Mouse (Mus musculus) ES-Bruce4 (cell line): ENCODE data around the gene Nwd2. TPM values are rescaled to one million over a fixed set of nuclear protein-coding genes. Genes with fewer than 3 reads are reported as not detected.

Source experiments
- H3K27ac ChIP-seq: 2 replicates; pipeline ENCODE4 v1.5.1; 2012; ENCODE audit warnings: low read length, inconsistent platforms; ENCODE audit not compliant: insufficient read depth
- H3K27me3 ChIP-seq: 2 replicates; pipeline ENCODE4 v1.6.1; 2012; ENCODE audit warnings: mild to moderate bottlenecking, low read length, inconsistent platforms; ENCODE audit not compliant: control insufficient read depth, poor library complexity, insufficient read depth, severe bottlenecking
- H3K36me3 ChIP-seq: 2 replicates; pipeline ENCODE4 v1.6.1; 2012; ENCODE audit warnings: inconsistent platforms, mild to moderate bottlenecking, low read length, moderate library complexity; ENCODE audit not compliant: control insufficient read depth, poor library complexity, insufficient read depth, severe bottlenecking
- H3K4me1 ChIP-seq: one replicate; pipeline ENCODE4 v1.8.1; 2011; ENCODE audit warnings: low read length; ENCODE audit not compliant: control insufficient read depth, insufficient read depth
- H3K4me3 ChIP-seq: 2 replicates; pipeline ENCODE4 v1.5.1; 2011; ENCODE audit warnings: low read depth, mild to moderate bottlenecking, low read length
- H3K9ac ChIP-seq: 2 replicates; pipeline ENCODE4 v1.6.1; 2012; ENCODE audit warnings: low read depth, mild to moderate bottlenecking, inconsistent platforms; ENCODE audit not compliant: poor library complexity, severe bottlenecking
- H3K9me3 ChIP-seq: replicated peaks from 2 replicates; pipeline ENCODE4 v1.6.1; 2012; ENCODE audit warnings: mild to moderate bottlenecking, low read length, inconsistent platforms; ENCODE audit not compliant: control insufficient read depth, poor library complexity, insufficient read depth, severe bottlenecking
- CTCF ChIP-seq: IDR thresholded peaks from one replicate; pipeline ENCODE4 v1.8.1; 2011; ENCODE audit warnings: low read depth, low read length
- EP300 ChIP-seq: IDR thresholded peaks from 2 replicates; pipeline ENCODE4 v1.6.1; 2011; ENCODE audit warnings: low read depth, low read length; ENCODE audit not compliant: insufficient read depth
- POLR2A ChIP-seq: IDR thresholded peaks from one replicate; pipeline ENCODE4 v1.8.1; 2011; ENCODE audit warnings: low read length; ENCODE audit not compliant: insufficient read depth
- polyA plus RNA-seq: library from polyadenylated mRNA; stranded (reverse); fragments of >200 nt; gene quantifications from 2 replicates; pipeline ENCODE4 v1.2.4, GENCODE M21; 2011; ENCODE audit warnings: low read depth; ENCODE audit not compliant: missing spikeins, insufficient read depth, insufficient read length

The Nwd2 gene
- polyA plus RNA-seq, 1 experiment: not detected

GRCm38 (mm10) chr5:63634636-63635035, 14.3 kb upstream of the Nwd2 start:
- Histone ChIP-seq H3K27me3 (no peaks in the 10 kb centered on the region), H3K36me3 (no peaks in the 10 kb centered on the region), H3K4me3 (no peak overlapping the region), H3K9ac (no peak overlapping the region), H3K27ac (no peak overlapping the region), H3K4me1 (no peaks in the 10 kb centered on the region), H3K9me3 (no peaks in the 10 kb centered on the region)
- no peak for TF ChIP-seq EP300

GRCm38 (mm10) chr5:63648187-63648586, 715 bp upstream of the Nwd2 start:
- H3K9me3 ChIP-seq: no peaks in the 10 kb centered on the region
- no peaks in the 10 kb centered on the region for H3K4me1 ChIP-seq
- TF ChIP-seq POLR2A: no peak
- TF ChIP-seq CTCF: peak; percentile 16
- no peak overlapping the region for H3K27ac ChIP-seq
- no peaks in the 10 kb centered on the region for H3K36me3 ChIP-seq
- H3K9ac ChIP-seq: no peak overlapping the region
- H3K27me3 ChIP-seq: peaks cover 15% of the 10 kb centered on the region
- no peak overlapping the region for H3K4me3 ChIP-seq

DNA sequence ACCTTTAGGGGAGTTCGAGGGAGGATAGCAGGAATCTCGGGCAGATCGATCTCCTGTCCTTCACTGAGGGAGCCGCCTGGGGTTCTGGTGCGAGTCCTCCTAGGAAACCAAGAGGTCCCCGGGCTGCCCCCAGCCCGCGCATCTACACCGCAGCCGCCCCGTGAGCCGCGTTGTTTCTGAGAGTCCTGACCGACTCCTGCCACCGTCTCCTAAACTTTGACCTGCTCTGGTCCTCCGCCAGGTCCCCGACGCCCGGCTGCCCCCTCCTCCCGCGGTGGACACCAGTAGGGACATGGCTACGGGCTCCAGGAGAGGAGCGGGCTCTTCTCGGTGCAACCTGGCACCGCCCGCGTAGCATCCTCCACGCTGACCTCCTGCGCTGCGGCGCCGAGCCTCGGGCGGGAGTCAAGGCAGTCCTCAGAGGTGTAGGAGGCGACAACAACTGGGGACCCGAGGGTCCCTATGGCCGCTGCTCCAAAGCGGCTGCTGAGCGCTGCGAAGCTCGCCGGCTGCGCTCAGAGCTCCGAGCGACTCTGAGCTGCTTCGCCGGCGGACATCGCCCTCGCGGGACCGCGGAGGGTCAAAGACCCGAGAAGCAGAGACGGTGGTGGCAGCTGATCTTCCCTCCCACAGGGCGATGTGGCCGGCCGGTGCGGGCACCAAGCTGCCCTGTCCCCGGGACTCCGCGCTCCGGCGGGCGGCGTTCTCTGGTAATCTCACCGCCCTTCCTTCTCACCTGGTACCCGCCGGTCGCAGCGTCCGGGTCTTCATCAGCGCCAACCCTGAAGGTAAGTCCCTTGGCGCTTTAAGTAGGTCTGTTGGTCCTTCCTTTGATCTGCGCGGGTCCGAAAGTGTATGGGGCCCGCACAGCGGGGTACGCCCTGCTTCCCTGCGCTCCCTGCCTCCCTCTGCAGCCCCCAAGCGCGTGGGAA, 897 bp downstream of the Nwd2 start:
- H3K9me3 ChIP-seq: no peaks in the 10 kb centered on the region
- no peaks in the 10 kb centered on the region for H3K36me3 ChIP-seq
- no peaks in the 10 kb centered on the region for H3K4me1 ChIP-seq
- no peak overlapping the region for H3K27ac ChIP-seq
- H3K4me3 ChIP-seq: peak overlapping the region; percentile 48
- peaks cover 15% of the 10 kb centered on the region for H3K27me3 ChIP-seq
- peak overlapping the region; percentile 44 for H3K9ac ChIP-seq
- TF ChIP-seq EP300 (no peak), CTCF (no peak), POLR2A (no peak)

DNA sequence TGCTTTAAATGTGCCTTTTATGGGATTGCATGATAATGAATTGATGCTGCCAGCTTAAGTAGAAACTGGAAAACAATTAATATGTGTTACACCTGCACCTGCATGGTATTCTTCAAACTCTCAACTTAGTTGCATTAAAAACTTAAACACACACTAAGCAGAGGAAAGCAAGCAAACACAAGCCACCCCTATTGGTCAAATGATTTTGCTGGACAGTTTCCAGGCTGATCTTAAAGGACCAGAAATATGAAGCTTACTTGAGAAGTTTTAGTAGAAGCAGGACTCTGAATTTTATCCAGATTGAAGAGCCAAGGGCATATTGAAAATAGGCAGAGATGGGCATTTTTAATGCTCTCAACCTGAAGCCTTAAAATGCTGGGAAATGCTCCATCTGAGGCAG, 2.9 kb downstream of the Nwd2 start:
- Histone ChIP-seq H3K36me3 (no peaks in the 10 kb centered on the region), H3K4me1 (no peaks in the 10 kb centered on the region), H3K27me3 (peaks cover 15% of the 10 kb centered on the region), H3K27ac (no peak overlapping the region), H3K9me3 (no peaks in the 10 kb centered on the region), H3K4me3 (no peak overlapping the region), H3K9ac (no peak overlapping the region)
- TF ChIP-seq EP300 (no peak), POLR2A (no peak), CTCF (no peak)

DNA sequence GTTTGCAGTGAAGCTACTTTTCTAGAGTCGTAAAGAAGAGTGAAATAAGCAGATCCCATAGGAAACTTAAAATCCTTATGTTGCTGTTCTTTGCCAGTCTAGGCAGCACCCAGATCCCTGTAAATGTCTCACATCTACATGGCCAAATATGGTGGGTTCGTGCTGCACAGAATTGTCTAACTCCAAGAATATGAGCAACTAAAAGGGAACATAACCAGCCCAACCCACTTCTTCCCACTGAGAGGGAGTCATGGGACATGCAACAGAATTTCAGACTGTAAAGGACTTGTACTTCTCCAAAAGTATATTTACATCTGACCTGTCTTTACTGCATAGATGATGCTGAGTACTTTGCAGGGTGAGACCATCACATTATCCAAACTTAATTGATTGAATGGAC, 3.8 kb downstream of the Nwd2 start:
- peaks cover 15% of the 10 kb centered on the region for H3K27me3 ChIP-seq

GRCm38 (mm10) chr5:63666884-63667283, 18.0 kb downstream of the Nwd2 start:
- Histone ChIP-seq H3K4me3 (no peak overlapping the region), H3K9me3 (no peaks in the 10 kb centered on the region), H3K27ac (no peak overlapping the region), H3K36me3 (no peaks in the 10 kb centered on the region), H3K27me3 (no peaks in the 10 kb centered on the region), H3K4me1 (no peaks in the 10 kb centered on the region), H3K9ac (no peak overlapping the region)
- TF ChIP-seq POLR2A (no peak), CTCF (no peak), EP300 (no peak)

More for the DNA sequence above, 3.8 kb downstream of the Nwd2 start:
- TF ChIP-seq CTCF (no peak), POLR2A (no peak), EP300 (no peak)
- no peaks in the 10 kb centered on the region for H3K4me1 ChIP-seq
- no peak overlapping the region for H3K4me3 ChIP-seq
- H3K36me3 ChIP-seq: no peaks in the 10 kb centered on the region
- no peak overlapping the region for H3K9ac ChIP-seq
- no peak overlapping the region for H3K27ac ChIP-seq
- H3K9me3 ChIP-seq: no peaks in the 10 kb centered on the region
